Mouse (Mus musculus) cerebellum, adult 9-11 months (tissue): ENCODE results near the gene Mtus2.

Source experiments
- DNase-seq: peaks from one replicate; pipeline ENCODE4 v3.0.0; 2022

The Mtus2 gene

DNA sequence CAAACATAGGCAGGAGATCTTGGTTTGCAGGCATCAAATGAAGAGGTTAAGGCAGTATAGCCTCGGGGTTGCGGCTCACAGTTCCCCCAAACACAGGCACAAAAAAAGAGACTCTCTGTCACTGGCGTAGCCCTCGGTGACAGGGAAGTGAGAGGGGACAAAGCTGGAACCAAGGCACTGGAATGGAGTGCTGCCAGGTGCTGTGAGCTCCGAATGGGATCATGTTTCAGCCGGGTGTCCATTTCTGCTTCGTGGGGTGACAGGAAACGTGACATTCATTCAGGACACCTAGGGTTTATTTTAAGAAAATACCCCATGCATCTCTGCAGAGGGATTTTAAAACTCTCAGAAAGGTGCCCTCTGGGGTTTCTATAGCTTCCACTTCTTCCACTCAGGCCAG, 397.4 kb downstream of the Mtus2 start:
- DNase-seq = no peak

DNA sequence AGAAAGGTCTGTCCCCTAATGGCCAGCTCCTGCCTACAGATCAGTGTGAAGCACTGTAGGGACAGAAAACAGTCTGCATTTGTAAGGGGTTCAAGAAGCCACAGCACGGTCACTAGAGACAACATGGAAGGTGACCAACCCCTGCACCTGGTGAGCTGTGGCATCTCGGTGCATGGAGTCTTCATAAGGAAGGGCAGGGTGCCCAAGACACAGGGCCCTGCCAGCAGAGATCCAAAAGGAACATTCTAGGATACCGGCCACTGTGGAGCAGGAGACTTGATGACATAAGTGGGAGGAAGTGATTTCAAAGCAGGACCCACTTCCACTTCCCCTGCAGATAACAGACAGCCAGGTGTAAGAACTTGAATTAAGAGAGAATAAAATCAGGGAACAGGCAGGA, 398.7 kb downstream of the Mtus2 start:
- DNase-seq = no peak

DNA sequence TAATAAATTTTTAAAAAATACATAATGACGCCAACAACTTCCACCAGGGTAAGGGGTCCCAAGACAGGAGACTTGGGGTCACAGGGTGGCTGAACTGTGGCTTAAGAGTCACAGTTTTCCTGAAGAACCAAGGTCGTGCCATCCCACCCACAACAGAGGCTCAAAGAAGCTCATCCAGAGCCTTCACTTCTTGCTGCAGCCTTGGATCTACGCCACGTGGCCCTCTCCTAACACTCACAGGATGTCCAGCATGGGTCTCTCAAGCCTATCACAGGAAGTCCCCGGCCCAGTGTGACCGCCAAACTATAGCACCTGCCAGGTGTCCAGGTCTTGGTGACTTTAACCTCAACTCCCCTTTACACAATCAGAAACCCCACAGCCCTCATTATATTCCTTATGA, 400.0 kb downstream of the Mtus2 start:
- DNase-seq = no peak

DNA sequence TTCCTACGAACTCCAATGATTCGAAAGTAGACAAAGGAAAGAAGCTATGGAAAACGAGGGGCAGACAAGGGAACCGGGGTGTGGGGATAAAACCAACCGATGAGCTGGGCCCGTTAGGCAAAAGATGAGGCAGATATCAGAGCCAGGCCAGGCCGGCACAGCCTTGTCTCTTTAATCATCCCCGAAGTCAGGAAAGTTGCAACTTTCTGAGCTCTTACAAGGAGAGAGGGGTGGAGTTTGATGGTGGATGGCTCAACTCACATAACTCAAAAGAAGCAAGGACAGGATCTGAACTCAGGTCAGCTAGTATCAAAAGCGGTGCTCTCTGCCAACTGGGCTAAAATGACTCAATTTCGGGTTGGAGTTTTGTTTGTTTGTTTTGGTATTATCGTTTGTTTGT, 402.0 kb downstream of the Mtus2 start:
- DNase-seq = no peak

DNA sequence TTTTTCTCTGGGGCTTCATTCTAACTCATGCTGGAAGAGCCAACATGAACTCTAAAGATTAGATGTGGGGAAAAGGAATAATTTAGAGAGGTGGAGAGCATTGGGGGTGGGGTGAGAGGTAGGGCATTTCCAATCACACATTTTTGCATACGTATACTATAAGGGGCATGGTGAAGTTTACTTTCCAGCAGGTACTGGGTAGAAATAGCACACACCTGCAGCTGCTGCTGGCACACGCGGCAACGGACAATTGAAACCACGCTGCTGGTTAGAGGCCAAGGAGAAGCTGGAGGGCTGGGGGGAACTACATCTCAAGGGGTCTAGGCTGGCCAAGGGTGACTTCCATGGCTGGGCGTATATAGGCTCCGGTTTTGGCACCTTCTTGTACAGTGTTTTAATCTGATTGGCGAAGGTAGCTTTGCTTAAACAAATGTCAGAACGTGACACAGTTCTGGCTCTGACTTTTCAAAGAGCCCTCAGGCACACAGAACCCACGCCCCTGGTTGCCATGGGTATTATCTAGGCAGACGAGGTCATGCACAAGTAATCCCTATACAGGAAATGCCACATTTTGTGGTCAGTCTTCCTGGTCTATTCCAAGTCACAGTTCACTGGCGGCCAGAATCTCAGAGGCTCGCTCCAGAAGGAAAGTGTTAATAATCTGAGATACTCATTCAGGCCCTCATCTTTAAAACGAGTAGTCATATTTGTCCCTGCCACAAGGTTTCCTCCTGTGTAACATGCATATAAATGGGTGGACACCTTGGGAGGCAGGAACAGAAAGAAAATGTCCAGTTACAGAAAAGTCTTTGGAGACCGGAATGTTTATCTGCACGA, 404.0 kb downstream of the Mtus2 start:
- no peak for DNase-seq

DNA sequence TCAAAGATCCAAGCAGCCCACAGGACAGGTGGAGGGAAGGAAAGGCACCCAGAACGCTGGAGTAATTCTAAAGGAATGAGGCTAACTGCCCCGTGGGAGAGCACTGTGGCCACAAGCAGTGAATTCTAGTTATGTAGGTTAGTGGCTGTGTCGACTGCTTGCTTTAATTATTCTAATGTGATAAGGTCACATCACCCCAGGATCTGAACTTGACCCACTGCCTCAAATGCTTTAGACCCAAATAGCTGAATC, 404.6 kb downstream of the Mtus2 start:
- DNase-seq = no peak

DNA sequence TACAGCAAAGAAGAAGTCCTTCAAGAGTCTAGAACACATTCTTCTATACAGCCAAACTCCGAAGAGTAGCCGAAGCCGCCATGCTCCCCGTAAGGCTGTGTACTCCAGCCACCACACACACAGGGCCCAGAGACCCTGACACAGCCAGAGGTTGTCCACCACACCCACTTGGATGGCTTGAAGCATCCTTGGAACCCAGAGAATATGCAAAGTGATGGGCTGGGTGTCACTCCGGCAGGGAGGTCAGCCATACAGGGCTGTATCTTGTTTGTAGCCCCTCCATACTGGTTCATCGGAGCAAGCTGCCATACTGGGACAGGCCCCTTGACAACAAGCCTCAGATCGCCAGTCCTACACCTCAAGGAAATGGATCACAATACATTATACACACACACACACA, 405.2 kb downstream of the Mtus2 start:
- DNase-seq = no peak

DNA sequence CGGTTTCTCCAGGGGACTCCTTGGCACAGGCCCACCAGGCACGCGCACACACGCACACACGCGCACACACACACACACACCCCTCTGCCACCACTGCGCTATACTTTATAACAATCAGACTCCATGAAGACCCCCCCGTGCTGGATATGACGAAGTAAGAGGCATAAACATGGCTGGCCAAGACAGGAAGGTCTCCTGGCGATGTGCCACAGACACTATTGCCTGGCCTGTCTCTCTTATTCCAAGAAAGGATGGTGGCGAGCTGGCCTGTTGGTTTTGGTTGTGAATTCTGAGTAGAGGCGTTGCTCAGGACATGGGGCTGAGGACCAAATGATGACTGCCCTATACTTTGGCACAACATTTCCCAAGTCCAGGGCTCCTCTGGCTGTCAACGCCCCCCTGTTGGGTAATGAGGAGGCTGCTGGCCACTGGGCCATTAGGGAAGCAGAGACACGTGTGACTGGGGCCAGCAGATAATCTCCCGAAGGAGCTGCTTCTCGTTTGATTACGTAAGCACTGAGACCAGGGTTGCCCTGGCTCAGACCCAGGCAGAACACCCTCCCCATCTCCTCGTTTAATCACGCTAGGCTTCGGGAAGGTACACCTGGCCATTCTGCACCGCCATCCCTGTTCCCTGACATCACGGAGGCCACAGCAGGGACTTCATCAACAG, 406.5 kb downstream of the Mtus2 start:
- no peak for DNase-seq
